Comparison of ENCODE assay signal across 9 mouse cellular contexts in the genomic region with DNA sequence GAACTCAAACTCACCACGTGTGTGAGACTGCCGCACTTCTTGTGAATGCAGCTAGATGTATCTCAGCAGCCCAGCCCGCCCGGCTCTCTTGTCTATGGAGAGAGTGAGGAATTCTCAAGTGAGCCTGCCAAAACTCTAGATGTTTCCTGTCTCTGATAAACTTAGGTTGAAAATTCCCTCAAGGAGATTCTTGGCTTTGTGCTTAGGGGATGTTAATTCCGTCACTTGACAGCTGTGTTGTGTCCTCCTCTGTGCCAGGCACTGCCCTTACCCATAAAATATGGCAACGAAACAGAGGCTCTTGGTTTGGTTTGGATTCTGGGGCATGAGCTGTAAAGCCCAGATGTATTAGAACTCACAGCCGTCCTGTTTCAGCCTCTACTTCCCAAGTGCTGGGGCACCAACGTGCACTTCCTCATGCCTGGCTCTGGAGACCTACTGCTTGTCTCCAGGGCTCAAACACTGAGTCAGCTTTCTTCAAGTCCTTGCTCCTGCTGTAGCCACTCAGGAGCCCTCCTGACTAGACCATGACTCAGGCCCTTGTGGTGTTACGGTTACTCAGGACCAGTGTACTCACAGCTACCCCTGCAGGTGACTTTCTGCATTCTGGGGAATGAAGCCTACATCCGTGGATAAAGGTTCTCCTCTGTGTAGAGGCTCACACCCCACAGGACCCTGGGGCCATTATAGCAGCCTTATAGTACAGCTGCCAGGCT. TPM values are rescaled to one million over a fixed set of nuclear protein-coding genes. Genes with fewer than 3 reads are reported as not detected.
DNase-seq lines count a peak whose midpoint lies in the region; ATAC-seq and TF ChIP-seq lines count a peak whose summit lies in the region.
"Had no signal": no experiment of that assay in that cellular context is flagged by ENCODE, and none has a peak within 500 bp of the region (broad histone marks: within the 10 kb centered on the region; RNA-seq: fewer than 3 reads in every experiment).

No protein-coding gene starts in this region.

- 80% methylated on average over 10 of the region's 10 CpGs for WGBS in forebrain, postnatal 0 days
- WGBS in forebrain, embryonic 15.5 days = 80% methylated on average over 10 of the region's 10 CpGs

- no peak for TF ChIP-seq EP300 in CH12.LX (IDR thresholded peaks at IDR 0.05; ENCODE audit: low read length)

- ATAC-seq in forebrain, postnatal 0 days = peak; percentile 23; the same call in 1 of the 2 replicates
- no peak for ATAC-seq in forebrain, embryonic 15.5 days (replicated peaks)

- dilution Hi-C loops in CH12.LX (cut with MboI; ENCODE audit: extremely low pct_ligation_motif_present, extremely low pct_unique_long_range_greater_than_20kb, low sequenced_read_pairs) = no loop called here

- H3K36me3 ChIP-seq in forebrain, postnatal 0 days (ENCODE audit: insufficient read depth) = peaks cover 23% of the 10 kb centered on the region
- H3K36me3 ChIP-seq in forebrain, embryonic 15.5 days = peaks cover 19% of the 10 kb centered on the region
- peaks cover 3 to 5% of the 10 kb centered on the region in 2 experiments for H3K36me3 ChIP-seq in CH12.LX (replicated peaks in 1 of 2; ENCODE audit: control insufficient read depth in 1 of 2, insufficient read depth in 1 of 2, low read length in 1 of 2)

- 0 out of 2 replicates have a peak, but pooled peaks cover 4% of the 10 kb centered on the region for H3K4me1 ChIP-seq in forebrain, postnatal 0 days (ENCODE audit: insufficient read depth)
- peaks cover 15% of the 10 kb centered on the region for H3K4me1 ChIP-seq in forebrain, embryonic 15.5 days
- H3K4me1 ChIP-seq in CH12.LX (ENCODE audit: control insufficient read depth in 1 of 2, insufficient read depth in 2 of 2) = peaks cover 7 to 42% of the 10 kb centered on the region in 2 experiments; a peak in 3 of 4 replicates

- no peak for DNase-seq in forebrain, postnatal 0 days
- DNase-seq in CH12.LX (ENCODE audit: extremely low read depth) = peak; percentile 61
- peak; percentile 73 for DNase-seq in fibroblast of lung, adult 2 months (ENCODE audit: low read depth)
- DNase-seq in lung, adult 18-20 months = peak; percentile 74 to 80
- DNase-seq in embryo, embryonic 11 days = no peak
- no peak for DNase-seq in Muller cell, postnatal 12 days (ENCODE audit: inconsistent ontology term)
- DNase-seq in urinary bladder, postnatal 36 days (ENCODE audit: low spot score in 2 of 2) = no peak

- peak; percentile 76 for TF ChIP-seq RAD21 in CH12.LX (IDR thresholded peaks at IDR 0.05; ENCODE audit: low read depth, low read length)

- H3K27ac ChIP-seq in forebrain, postnatal 0 days (ENCODE audit: low read depth, low read length) = no peak overlapping the region
- no peak overlapping the region for H3K27ac ChIP-seq in forebrain, embryonic 15.5 days (replicated peaks)
- H3K27ac ChIP-seq in CH12.LX (ENCODE audit: insufficient read depth, low read depth) = no peak overlapping the region

- no peaks in the 10 kb centered on the region for H3K27me3 ChIP-seq in forebrain, postnatal 0 days (ENCODE audit: insufficient read depth, low read length)
- no peaks in the 10 kb centered on the region for H3K27me3 ChIP-seq in forebrain, embryonic 15.5 days
- no peaks in the 10 kb centered on the region for H3K27me3 ChIP-seq in CH12.LX (replicated peaks)

- no peaks in the 10 kb centered on the region for H3K79me2 ChIP-seq in CH12.LX (replicated peaks; ENCODE audit: control insufficient read depth, extremely low read depth, insufficient read depth, poor library complexity, severe bottlenecking)

- no peaks in the 10 kb centered on the region for H3K9me3 ChIP-seq in forebrain, postnatal 0 days (ENCODE audit: low read length)
- H3K9me3 ChIP-seq in forebrain, embryonic 15.5 days = no peaks in the 10 kb centered on the region
- no peaks in the 10 kb centered on the region for H3K9me3 ChIP-seq in CH12.LX (replicated peaks; ENCODE audit: low read length)

- TF ChIP-seq POLR2A in CH12.LX (IDR thresholded peaks at IDR 0.05; ENCODE audit: low read depth, low read length) = no peak

- in situ Hi-C loops in CH12.LX (cut with MboI; ENCODE audit: low pct_ligation_motif_present, low pct_unique_long_range_greater_than_20kb, low sequenced_read_pairs) = loop anchor here (5.0 to 25.0 kb wide), 2 partner anchors 113 to 398 kb away; no protein-coding TSS in a partner anchor

- no peak overlapping the region for H3K4me3 ChIP-seq in forebrain, postnatal 0 days (ENCODE audit: low read depth, low read length)
- no peak overlapping the region for H3K4me3 ChIP-seq in forebrain, embryonic 15.5 days
- H3K4me3 ChIP-seq in CH12.LX (replicated peaks in 1 of 3; ENCODE audit: low read depth in 2 of 3, low read length in 2 of 3, poor library complexity in 1 of 3) = no peak overlapping the region

- no peak overlapping the region for H3K9ac ChIP-seq in forebrain, postnatal 0 days
- H3K9ac ChIP-seq in forebrain, embryonic 15.5 days (replicated peaks) = no peak overlapping the region
- no peak overlapping the region for H3K9ac ChIP-seq in CH12.LX (ENCODE audit: insufficient read depth, low read depth)

- TF ChIP-seq CTCF in forebrain, postnatal 0 days (IDR thresholded peaks at IDR 0.05; ENCODE audit: low read depth) = peak; percentile 48
- TF ChIP-seq CTCF in CH12.LX (conservative IDR thresholded peaks at IDR 0.05 in 1 of 2, IDR thresholded peaks at IDR 0.05 in 1 of 2; ENCODE audit: low read depth in 2 of 2, low read length in 2 of 2) = peak; percentile 22 to 76; a peak in 2 of 4 replicates

- H3K4me2 ChIP-seq in forebrain, postnatal 0 days (ENCODE audit: low read depth) = no peak overlapping the region
- no peak overlapping the region for H3K4me2 ChIP-seq in forebrain, embryonic 15.5 days (replicated peaks)
- no peak overlapping the region for H3K4me2 ChIP-seq in CH12.LX (ENCODE audit: insufficient read depth, low read depth, poor library complexity, severe bottlenecking)

TF ChIP-seq in CH12.LX, 34 proteins besides CTCF, POLR2A, EP300 and RAD21:
- TF ChIP-seq MEF2A (IDR thresholded peaks at IDR 0.05; ENCODE audit: borderline replicate concordance, low read depth, low read length) = no peak
- peak; percentile 77 for TF ChIP-seq SMC3 (IDR thresholded peaks at IDR 0.05; ENCODE audit: low read depth, low read length)
- no peak for TF ChIP-seq UBTF (IDR thresholded peaks at IDR 0.05; ENCODE audit: low read depth, low read length)
- no peak for TF ChIP-seq PAX5 (IDR thresholded peaks at IDR 0.05; ENCODE audit: low read length)
- TF ChIP-seq MXI1 (IDR thresholded peaks at IDR 0.05; ENCODE audit: low read depth, low read length) = no peak
- TF ChIP-seq MAFK (IDR thresholded peaks at IDR 0.05; ENCODE audit: insufficient replicate concordance, low read length) = peak; percentile 81
- no peak for TF ChIP-seq RCOR1 (conservative IDR thresholded peaks at IDR 0.05; ENCODE audit: low read depth, low read length)

RNA-seq across cellular contexts. Expression of gene Prnd, which starts 15.1 kb away (rescaled TPM):
- total RNA-seq in forebrain, postnatal 0 days (2014; rRNA removed) = 3.5 and 4.4 TPM in 2 replicates
- 6.0 and 6.2 TPM in 2 replicates for polyA plus RNA-seq in forebrain, postnatal 0 days (2015; fragmentation: Nextera tagmentation; extraction: Ambion mirVana)
- polyA plus RNA-seq in forebrain, embryonic 15.5 days (2015; fragmentation: Nextera tagmentation; extraction: Ambion mirVana) = 10.0 and 12.4 TPM in 2 replicates
- total RNA-seq in CH12.LX (2012; rRNA removed) (0.76 and 1.0 TPM in 2 replicates), CH12.LX (2014; rRNA removed) (4.7 and 5.6 TPM in 2 replicates)
- 11.4 and 12.8 TPM in 2 replicates for polyA plus RNA-seq in CH12.LX (2012; ENCODE audit: insufficient read length, low read depth)
- total RNA-seq: left cerebral cortex, adult 18-20 months had no signal

RNA-seq across cellular contexts. Expression of gene Prn, which starts 25.8 kb away (rescaled TPM):
- 0.76 TPM in 1 of 2 replicates, not detected in the other for total RNA-seq in forebrain, postnatal 0 days (2014; rRNA removed)
- polyA plus RNA-seq in forebrain, postnatal 0 days (2015; fragmentation: Nextera tagmentation; extraction: Ambion mirVana) = 0.33 TPM in 1 of 2 replicates, not detected in the other
- 0.22 TPM in 1 of 2 replicates, not detected in the other for polyA plus RNA-seq in forebrain, embryonic 15.5 days (2015; fragmentation: Nextera tagmentation; extraction: Ambion mirVana)
- total RNA-seq in CH12.LX (2012; rRNA removed) (not detected in 2 replicates), CH12.LX (2014; rRNA removed) (not detected in 2 replicates)
- polyA plus RNA-seq in CH12.LX (2012; ENCODE audit: insufficient read length, low read depth) = not detected in 2 replicates
- total RNA-seq: left cerebral cortex, adult 18-20 months had no signal

RNA-seq across cellular contexts. Expression of gene Prnp, which starts 25.8 kb away (rescaled TPM):
- total RNA-seq in forebrain, postnatal 0 days (2014; rRNA removed) = 352 and 356 TPM in 2 replicates
- 353 and 423 TPM in 2 replicates for polyA plus RNA-seq in forebrain, postnatal 0 days (2015; fragmentation: Nextera tagmentation; extraction: Ambion mirVana)
- polyA plus RNA-seq in forebrain, embryonic 15.5 days (2015; fragmentation: Nextera tagmentation; extraction: Ambion mirVana) = 168 and 184 TPM in 2 replicates
- total RNA-seq in CH12.LX (2012; rRNA removed) = 3.5 and 4.5 TPM in 2 replicates
- 5.7 and 6.8 TPM in 2 replicates for total RNA-seq in CH12.LX (2014; rRNA removed)
- 4.3 and 6.4 TPM in 2 replicates for polyA plus RNA-seq in CH12.LX (2012; ENCODE audit: insufficient read length, low read depth)

Comparison
In these comparisons a context has a peak if more than half of its experiments do, and no peak if none do; other contexts are left out.
1. DNase-seq: peak in CH12.LX (single experiment), fibroblast of lung, adult 2 months (single experiment) and lung, adult 18-20 months (2 of 2); none in forebrain, postnatal 0 days (single experiment), embryo, embryonic 11 days (single experiment), Muller cell, postnatal 12 days (single experiment) and urinary bladder, postnatal 36 days (0 of 2).
2. RNA of gene Prnp, which starts 25.8 kb away (polyA plus RNA-seq): 353 to 423 TPM in forebrain, postnatal 0 days and 168 to 184 TPM in forebrain, embryonic 15.5 days; 4.3 to 6.4 TPM in CH12.LX; every median in the first group is over 10 times any median in the second.